Mouse (Mus musculus) layer of hippocampus, adult 9-11 months (tissue): ENCODE results near the gene Zfp697.
"Not testable (repeated sequence)": the region's sequence is repeated elsewhere in the genome, so short reads cannot be mapped to it uniquely, and the experiment has no call there.

Source experiments
- DNase-seq: peaks from one replicate; pipeline ENCODE4 v3.0.0; 2022

Gene Zfp697

DNA sequence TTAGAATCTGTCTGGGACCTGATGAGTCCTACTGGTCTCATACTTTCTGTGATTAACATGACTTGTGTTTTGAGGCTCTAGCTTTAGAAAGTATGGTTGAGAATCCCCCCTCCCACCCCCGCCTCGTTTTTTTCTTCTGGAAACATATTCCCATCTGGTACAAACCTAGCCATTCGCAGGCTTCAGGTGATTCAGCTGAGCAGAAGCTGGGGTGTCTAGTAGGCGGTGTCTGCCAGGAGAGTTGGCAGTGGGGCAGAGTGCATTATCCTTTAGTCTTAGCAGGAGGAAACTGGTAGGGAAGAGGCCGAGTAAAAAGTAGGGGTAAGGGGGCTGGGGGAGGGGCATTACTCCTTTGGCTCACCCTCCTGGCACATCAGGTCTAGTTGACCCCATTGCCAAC, 44.5 kb downstream of the Zfp697 start:
- no peak for DNase-seq

DNA sequence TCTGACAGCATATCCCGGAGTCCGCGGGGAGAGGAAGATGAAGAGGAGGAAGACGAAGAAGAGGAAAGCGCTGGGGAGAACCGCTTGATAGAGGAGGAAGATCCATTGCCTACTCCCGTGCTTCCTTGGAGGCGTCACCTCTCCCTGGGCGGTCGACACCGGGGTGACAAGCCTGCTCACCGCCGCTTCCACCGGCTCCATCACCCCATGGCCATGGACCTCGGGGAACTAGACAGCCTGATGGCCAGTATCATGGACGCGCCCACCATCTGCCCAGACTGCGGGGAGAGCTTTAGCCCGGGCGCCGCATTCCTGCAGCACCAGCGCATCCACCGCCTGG, 45.0 kb downstream of the Zfp697 start:
- DNase-seq, result no peak

DNA sequence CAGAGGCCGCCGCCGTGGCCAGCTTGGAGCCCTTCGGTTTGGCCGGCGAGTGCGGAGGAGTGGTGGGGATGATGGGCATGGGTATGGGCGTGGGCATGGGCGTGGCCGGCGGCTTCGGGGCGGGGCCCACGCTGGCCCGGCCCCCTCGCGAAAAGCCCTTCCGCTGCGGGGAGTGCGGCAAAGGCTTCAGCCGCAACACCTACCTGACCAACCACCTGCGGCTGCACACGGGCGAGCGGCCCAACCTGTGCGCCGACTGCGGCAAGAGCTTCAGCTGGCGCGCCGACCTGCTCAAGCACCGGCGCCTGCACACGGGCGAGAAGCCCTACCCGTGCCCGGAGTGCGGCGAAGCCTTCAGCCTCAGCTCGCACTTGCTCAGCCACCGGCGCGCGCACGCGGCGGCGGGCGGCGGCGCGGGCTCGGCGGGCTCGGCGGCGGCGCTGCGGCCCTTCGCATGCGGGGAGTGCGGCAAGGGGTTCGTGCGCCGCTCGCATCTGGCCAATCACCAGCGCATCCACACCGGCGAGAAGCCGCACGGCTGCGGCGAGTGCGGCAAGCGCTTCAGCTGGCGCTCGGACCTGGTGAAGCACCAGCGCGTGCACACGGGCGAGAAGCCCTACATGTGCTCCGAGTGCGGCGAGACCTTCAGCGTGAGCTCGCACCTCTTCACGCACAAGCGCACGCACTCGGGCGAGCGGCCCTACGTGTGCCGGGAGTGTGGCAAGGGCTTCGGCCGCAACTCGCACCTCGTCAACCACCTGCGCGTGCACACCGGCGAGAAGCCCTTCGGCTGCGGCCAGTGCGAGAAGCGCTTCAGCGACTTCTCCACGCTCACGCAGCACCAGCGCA, 45.6 kb downstream of the Zfp697 start:
- DNase-seq, result peak; percentile 84

DNA sequence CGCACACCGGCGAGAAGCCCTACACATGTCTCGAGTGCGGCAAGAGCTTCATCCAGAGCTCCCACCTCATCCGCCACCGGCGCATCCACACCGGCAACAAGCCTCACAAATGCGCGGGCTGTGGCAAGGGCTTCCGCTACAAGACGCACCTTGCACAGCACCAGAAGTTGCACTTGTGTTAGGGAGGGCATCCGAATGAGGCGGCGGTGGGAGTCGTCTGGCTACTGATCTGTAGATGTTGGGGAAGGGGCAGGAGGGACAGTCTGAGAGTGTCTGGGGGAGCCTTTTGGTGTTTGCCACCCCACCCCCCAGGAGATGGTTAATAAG, 46.2 kb downstream of the Zfp697 start:
- DNase-seq, result no peak

DNA sequence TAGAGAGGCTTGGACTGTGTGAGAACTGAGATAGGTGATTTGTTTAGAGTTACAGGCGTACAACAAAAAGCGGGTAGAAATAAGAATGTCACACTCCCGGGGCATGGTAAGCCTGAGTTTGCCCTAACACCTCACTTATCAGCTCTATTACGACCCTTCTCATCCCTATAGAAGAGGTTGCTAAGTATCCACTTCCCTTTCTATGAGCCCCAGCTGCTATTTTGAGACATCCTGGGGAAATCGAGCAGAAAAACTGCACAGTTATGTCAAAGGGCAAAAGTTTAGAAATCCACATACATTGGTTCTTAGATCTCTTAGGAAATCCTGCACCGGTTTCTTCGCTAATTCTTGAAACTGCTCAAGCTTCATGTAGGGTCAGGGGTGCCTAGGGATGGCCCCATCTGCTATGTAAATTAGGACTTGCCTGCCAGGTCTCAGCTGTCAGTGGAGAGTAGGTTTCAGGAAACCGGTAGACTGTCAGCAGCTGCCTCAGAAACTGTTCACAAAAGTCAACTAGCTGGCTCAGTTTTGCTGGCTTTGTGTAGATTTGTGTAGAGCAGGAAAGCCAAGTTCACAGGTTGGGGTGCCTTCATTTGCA, 46.8 kb downstream of the Zfp697 start:
- DNase-seq, result no peak

DNA sequence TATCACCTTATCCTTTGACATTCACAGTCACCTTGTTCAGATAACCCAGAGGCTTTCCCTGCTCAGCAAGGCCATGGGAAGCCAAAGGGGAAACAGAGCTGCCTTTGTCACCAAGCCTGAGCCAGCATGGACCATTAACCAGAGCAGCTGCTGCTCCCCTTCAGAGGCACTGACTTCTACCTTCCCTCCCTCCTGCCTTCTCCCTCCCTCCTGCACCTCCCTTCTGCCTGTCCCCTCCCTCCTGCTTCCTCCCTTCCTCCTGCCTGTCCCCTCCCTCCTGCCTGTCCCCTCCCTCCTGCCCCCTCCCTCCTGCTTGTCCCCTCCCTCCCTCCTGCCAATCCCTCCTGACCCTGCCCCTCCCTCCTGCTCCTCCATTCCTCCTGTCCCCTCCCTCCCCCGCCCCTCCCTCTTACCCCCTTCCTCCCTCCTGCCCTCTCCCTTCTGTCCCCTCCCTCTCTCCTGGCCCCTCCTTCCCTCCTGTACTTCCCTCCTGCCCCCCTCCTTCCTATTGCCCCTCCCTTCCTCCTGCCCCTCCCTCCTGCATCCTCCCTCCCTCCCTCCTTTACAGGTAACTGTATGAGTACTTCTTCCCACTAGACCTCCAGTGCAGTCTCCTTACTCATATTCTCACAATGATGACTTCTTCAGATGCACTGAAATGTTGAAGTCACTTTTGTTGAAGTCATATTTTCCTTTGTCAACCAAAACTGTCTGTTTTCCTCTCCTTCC, 52.0 kb downstream of the Zfp697 start:
- no peak for DNase-seq

DNA sequence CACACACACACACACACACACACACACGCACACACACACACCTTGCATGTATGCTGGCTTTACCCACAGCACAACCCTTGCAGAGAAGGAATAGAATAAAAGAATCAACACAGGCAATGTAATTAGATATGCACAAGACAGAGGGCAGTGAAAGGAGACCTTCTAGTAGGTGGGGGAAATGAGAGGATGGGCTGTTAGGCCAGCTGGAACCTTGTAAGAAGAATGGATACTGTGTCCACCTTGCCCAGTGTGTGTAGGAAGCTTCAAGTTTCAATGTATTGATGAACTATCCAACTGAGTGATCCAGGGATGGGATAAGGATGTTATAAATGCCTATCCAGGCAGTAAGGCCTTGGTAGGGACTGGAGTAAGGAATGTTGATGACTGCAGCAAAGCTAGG, 52.8 kb downstream of the Zfp697 start:
- DNase-seq, result no peak

DNA sequence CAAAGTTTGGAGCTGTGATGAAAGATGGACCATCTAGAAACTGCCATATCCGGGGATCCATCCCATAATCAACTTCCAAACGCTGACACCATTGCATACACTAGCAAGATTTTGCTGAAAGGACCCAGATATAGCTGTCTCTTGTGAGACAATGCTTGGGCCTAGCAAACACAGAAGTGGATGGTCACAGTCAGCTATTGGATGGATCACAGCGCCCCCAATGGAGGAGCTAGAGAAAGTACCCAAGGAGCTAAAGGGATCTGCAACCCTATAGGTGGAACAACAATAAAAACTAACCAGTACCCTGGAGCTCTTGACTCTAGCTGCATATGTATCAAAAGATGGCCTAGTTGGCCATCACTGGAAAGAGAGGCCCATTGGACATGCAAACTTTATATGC, 60.0 kb downstream of the Zfp697 start:
- DNase-seq, result not testable (repeated sequence)

DNA sequence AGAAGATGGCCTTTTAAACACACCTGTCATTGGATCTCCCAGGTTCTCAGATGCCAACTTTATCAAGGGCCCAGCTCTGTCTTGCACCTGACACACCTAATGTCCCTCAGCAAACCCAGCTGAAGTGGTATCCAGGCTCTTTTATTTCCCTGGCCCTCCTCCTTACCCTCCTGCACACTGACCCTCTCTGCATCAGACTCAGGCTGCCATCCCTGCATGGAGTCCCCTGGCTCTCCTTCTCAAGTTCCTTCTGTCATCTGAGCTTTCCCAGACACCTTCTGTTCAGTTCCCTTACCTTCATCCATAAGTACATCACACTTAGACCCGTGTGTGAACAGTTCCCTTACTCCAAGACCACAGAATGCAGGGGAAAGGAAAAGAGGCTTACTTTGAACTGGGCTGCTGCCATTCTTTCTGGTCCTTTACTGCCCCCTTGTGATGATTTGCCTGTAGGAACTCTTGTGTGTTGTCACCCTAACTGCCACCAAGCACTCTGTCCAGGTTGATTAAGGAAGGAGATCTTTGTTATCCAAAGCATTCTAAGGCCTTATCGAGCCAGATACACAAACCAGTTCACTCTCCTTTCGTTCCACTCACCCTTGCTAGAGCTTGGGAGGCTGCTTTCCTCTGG, 61.0 kb downstream of the Zfp697 start:
- DNase-seq, result not testable (repeated sequence)

DNA sequence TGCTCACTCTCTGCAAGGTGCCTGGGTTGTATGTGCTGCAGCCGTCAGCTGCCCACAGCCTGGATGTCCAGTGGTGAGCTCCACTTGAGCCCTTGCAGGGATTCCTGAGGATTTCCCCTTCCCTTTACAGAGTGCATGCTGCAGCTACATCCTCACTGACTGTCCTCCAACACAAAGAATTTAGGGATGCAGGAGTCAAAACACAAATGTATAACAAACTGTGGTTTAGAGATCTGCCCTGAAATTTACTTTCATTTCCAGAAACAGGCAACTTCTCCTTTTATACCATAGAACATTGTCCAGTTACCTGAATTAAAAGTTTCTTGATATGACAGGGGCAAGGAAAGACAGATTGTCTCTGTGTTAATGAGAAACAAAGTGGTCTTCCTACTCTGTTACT, 61.7 kb downstream of the Zfp697 start:
- DNase-seq, result not testable (repeated sequence)

DNA sequence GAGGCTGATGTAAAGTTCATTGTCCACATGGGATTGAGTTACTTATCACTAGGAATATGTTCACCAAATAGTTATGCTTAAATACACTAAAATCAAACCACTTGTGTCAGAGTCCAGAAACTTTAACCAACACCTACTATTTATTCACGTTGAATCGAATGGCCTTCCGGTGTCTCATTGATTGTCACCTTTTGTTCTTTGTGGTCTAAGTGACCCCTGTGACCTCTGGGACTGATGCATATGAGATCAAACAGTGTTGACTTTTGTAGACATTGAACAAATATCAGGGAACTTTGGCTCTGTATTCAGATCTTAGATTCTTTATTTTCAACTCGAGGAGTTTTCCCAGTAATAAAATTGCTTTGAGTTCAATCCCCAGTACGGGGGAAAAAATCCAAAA, 71.5 kb downstream of the Zfp697 start:
- not testable (repeated sequence) for DNase-seq

DNA sequence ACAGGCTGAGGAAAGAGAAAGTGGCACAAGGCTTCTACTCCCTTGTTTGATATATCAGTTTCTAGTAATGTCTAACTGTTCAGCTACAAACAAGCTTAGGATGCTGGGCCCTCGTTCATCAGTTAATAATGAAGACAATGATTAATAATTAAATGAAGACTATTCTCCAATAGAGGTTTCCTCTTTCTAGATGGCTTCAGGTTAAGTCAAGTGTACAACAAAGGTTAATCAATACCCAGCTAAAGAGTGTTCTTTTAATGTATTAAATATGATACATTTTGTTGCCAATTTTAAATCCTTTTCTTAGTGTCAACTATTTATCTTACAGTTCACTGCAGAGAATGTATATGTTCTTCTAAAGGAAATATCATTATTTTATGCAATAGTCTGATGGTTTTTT, 74.8 kb downstream of the Zfp697 start, which contains the start of gene Gm4450:
Gm4450 (minus strand) TSS at position 101 of the 400 bp plus-strand sequence.
- DNase-seq, result not testable (repeated sequence)

DNA sequence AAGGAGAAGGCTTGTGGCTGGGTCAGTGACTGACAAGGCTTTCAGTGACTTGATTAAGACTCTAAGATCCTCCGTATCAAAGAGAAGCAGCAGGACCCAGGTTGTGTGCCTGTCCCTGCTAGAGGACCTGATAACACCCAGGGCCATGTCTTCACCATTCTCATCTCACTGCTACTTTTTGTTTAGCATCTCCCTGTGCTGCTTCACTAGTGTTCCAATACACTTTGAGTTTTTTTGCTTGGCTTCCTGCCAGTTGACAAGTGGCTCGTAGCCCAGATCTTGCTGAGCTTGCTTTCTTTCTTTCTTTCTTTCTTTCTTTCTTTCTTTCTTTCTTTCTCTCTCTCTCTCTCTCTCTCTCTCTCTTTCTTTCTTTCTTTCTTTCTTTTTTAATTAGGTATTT, 87.1 kb downstream of the Zfp697 start:
- not testable (repeated sequence) for DNase-seq

DNA sequence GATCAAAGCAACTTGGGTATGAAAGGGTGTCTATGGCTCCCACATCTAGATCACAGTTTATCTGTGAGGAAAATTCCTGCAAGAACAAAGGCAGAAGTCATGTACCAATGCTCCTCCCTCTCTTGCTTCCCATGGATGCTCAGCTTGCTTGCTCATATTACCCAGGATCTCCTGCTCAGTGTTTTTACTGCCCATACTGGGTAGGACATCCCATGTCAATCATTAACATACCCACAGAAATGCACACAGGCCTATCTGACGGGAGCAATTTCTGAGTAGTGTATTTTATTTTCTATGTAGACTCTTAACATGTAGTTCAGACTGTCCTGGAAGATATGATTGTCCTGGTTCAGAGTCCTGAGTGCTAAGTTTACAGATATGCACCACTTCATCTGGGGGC, 88.8 kb downstream of the Zfp697 start:
- DNase-seq, result not testable (repeated sequence)

DNA sequence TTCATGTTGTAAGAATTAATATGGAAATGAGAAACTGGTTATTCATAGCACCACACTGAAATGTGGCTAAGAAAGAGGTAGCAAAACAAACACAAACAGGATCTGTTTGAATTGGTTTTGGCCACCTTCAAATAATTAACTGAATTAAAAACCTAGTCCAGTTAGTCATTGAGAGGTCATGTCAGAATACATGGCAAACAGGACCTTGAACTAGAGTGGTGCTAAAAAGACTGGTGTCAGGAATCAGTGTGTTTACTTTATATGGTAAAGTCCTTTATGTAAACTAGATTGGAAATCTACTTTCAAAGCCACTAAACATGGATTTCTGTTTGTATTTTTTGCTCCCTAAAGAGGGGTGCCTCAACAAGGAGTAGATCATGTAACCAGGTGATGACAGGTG, 89.2 kb downstream of the Zfp697 start:
- DNase-seq, result not testable (repeated sequence)

DNA sequence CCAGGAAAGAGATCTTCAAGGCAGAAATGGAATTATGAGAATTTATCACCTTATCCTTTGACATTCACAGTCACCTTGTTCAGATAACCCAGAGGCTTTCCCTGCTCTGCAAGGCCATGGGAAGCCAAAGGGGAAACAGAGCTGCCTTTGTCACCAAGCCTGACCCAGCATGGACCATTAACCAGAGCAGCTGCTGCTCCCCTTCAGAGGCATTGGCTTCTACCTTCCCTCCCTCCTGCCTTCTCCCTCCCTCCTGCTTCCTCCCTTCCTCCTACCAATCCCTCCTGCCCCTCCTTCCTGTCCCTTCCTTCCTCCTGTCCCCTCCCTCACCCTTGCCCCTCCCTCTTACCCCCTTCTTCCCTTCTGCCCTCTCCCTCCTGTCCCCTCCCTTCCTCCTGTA, 111.9 kb downstream of the Zfp697 start:
- not testable (repeated sequence) for DNase-seq

DNA sequence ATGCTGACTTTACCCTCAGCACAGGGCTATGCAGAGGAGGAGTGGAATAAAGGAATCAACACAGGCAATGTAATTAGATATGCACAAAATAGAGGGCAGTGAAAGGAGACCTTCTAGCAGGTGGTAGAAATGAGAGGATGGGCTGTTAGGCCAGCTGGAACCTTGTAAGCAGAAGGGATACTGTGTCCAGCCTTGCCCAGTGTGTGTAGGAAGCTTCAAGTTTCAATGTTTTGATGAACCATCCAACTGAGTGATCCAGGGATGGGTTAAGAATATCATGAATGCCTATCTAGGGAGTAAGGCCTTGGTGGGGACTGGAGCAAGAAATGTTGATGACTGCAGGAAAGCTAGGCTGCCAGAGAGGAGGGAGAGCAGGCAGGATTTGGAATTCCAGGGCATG, 112.8 kb downstream of the Zfp697 start:
- not testable (repeated sequence) for DNase-seq

DNA sequence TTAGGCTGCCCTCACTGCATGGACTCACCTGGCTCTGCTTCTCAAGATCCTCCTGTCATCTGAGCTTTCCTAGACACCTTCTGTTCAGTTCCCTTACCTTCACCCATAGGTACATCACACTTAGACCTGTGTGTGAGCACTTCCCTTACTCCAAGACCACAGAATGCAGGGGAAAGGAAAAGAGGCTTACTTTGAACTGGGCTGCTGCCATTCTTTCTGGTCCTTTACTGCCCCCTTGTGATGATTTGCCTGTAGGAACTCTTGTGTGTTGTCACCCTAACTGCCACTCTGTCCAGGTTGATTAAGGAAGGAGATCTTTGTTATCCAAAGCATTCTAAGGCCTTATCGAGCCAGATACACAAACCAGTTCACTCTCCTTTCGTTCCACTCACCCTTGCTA, 114.5 kb downstream of the Zfp697 start:
- DNase-seq, result not testable (repeated sequence)

DNA sequence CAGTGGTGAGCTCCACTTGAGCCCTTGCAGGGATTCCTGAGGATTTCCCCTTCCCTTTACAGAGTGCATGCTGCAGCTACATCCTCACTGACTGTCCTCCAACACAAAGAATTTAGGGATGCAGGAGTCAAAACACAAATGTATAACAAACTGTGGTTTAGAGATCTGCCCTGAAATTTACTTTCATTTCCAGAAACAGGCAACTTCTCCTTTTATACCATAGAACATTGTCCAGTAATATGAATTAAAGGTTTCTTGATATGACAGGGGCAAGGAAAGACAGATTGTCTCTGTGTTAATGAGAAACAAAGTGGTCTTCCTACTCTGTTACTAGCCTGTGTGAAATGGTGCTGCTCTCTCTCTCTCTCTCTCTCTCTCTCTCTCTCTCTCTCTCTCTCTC, 115.1 kb downstream of the Zfp697 start:
- not testable (repeated sequence) for DNase-seq

DNA sequence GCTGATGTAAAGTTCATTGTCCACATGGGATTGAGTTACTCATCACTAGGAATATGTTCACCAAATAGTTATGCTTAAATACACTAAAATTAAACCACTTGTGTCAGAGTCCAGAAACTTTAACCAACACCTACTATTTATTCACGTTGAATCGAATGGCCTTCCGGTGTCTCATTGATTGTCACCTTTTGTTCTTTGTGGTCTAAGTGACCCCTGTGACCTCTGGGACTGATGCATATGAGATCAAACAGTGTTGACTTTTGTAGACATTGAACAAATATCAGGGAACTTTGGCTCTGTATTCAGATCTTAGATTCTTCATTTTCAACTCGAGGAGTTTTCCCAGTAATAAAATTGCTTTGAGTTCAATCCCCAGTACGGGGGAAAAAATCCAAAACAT, 125.0 kb downstream of the Zfp697 start:
- DNase-seq, result not testable (repeated sequence)

DNA sequence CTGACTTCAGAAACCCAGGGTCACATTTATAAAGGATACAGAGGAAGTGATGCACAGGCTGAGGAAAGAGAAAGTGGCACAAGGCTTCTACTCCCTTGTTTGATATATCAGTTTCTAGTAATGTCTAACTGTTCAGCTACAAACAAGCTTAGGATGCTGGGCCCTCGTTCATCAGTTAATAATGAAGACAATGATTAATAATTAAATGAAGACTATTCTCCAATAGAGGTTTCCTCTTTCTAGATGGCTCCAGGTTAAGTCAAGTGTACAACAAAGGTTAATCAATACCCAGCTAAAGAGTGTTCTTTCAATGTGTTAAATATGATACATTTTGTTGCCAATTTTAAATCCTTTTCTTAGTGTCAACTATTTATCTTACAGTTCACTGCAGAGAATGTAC, 128.2 kb downstream of the Zfp697 start, which contains the start of gene Hsd3b4:
Hsd3b4 (minus strand) TSS at position 101 of the 400 bp plus-strand sequence.
- not testable (repeated sequence) for DNase-seq

DNA sequence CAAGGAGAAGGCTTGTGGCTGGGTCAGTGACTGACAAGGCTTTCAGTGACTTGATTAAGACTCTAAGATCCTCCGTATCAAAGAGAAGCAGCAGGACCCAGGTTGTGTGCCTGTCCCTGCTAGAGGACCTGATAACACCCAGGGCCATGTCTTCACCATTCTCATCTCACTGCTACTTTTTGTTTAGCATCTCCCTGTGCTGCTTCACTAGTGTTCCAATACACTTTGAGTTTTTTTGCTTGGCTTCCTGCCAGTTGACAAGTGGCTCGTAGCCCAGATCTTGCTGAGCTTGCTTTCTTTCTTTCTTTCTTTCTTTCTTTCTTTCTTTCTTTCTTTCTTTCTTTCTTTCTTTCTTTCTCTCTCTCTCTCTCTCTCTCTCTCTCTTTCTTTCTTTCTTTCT, 140.5 kb downstream of the Zfp697 start:
- DNase-seq, result not testable (repeated sequence)

DNA sequence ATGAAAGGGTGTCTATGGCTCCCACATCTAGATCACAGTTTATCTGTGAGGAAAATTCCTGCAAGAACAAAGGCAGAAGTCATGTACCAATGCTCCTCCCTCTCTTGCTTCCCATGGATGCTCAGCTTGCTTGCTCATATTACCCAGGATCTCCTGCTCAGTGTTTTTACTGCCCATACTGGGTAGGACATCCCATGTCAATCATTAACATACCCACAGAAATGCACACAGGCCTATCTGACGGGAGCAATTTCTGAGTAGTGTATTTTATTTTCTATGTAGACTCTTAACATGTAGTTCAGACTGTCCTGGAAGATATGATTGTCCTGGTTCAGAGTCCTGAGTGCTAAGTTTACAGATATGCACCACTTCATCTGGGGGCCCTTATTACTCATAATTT, 142.3 kb downstream of the Zfp697 start:
- not testable (repeated sequence) for DNase-seq
